Mouse (Mus musculus) layer of hippocampus, postnatal 14 days (tissue): ENCODE measurements around the gene Dnajc3. TPM values are rescaled to one million over a fixed set of nuclear protein-coding genes. Genes with fewer than 3 reads are reported as not detected.

ENCODE experiments used
- DNase-seq, 2 experiments: peaks; one replicate each; pipeline ENCODE4 v3.0.0; 2021 to 2022; ENCODE audit warnings: low spot score in 2 of 2, mixed read lengths in 1 of 2
- total RNA-seq, 2 experiments: library from RNA; stranded (reverse); gene quantifications; 2 replicates each; pipeline ENCODE4 v1.2.3; 2021

The Dnajc3 gene
- total RNA-seq, 2 experiments from 2014 or later = 35.1 to 39.3 TPM

DNA sequence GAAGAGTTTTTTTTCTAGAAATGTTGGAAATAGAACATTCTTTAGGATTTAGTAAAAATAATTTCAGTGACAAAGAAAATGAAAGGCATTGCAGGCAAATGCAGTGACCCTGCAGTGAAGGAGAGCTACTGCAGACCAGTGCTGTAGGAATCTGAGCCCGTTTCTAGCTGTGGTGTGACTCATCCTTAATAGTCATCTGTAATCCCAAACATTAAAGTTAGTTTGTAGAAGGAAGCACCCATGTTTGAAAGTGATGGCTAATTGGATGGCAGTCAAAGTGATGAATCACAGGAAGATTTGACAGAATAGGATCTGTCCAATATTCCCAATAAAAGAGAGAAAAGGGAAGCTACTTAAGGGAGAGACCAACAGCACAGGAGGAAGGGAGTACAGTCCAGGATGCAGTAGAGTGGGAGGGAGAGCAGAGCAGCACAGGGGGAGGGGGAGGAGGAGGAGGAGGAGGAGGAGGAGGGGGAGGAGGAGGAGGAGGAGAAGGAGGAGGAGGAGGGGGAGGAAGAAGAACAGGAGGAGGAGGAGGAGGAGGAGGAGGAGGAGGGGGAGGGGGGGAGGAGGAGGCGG is 90.0 kb downstream of the Dnajc3 start:
- no peak for DNase-seq

Other genes with a start within 250 kb of the Dnajc3 start
- 10 to 100 TPM in 1 of 2 experiments, 1 to 10 TPM in 1; 8.8 to 10.3 TPM for gene Abcc4, start 231.8 kb upstream of the Dnajc3 start, total RNA-seq
- 10 to 100 TPM; 26.4 to 26.6 TPM for gene Cldn10, start 150.1 kb upstream of the Dnajc3 start, total RNA-seq
- 100 to 1,000 TPM in 1 of 2 experiments, 10 to 100 TPM in 1; 92.5 to 103 TPM for gene Dzip1, start 12.5 kb upstream of the Dnajc3 start, total RNA-seq
- 10 to 100 TPM; 26.8 to 32.6 TPM for gene Uggt2, start 161.5 kb downstream of the Dnajc3 start, total RNA-seq
- gene Hs6st3, start 200.4 kb downstream of the Dnajc3 start, total RNA-seq = 10 to 100 TPM; 69.4 to 83.3 TPM